Mouse (Mus musculus): ENCODE data around the gene Pdk2.

Gene Pdk2

DNA sequence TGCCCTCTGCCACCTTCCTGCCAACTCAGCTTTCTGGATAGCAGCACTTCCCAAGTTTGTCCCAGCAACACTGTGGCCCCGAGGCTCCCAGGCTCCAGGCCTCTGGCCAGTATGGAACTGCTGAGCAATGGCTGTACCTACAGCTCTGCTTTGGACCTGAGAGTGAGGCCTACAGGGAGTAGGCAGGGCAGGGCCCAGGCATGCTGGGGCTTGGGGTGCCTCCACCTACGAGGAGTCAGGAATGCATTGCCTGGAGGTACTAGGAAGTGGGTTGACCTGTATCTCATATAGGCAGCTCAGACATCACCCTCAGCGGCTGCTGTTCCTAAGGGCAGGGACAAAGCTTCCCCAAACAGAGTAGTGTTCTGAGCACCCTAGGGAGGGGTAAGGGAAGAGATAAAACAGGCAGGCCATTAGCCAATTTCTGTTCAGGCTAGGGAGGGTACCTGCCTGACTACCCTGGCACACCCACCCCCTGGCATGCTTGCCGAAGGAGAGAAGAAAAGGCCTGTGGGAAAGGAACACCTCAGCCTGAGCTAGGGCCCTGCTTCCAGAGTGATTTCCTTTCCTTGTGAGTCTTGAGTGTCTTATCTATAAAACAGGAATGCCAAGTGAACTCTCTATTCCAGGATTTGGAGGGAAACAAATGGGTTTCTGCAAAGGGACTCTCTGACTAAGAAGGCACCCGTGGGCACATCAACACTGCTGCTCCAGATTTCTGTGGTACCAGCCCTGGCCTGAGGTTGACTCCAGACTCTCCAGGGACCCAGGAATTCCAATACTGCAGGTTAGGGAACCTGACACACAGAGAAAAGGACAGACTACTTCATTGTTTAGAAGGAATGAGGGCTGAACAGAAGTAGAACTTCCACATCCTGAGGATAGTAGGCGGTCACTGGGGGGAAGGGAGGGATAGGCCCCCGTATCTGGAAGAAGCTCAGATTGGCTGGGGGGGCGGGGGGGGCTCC lies 29.3 kb upstream of the Pdk2 start:
- DNase-seq (ENCODE audit: low spot score), result no peak

DNA sequence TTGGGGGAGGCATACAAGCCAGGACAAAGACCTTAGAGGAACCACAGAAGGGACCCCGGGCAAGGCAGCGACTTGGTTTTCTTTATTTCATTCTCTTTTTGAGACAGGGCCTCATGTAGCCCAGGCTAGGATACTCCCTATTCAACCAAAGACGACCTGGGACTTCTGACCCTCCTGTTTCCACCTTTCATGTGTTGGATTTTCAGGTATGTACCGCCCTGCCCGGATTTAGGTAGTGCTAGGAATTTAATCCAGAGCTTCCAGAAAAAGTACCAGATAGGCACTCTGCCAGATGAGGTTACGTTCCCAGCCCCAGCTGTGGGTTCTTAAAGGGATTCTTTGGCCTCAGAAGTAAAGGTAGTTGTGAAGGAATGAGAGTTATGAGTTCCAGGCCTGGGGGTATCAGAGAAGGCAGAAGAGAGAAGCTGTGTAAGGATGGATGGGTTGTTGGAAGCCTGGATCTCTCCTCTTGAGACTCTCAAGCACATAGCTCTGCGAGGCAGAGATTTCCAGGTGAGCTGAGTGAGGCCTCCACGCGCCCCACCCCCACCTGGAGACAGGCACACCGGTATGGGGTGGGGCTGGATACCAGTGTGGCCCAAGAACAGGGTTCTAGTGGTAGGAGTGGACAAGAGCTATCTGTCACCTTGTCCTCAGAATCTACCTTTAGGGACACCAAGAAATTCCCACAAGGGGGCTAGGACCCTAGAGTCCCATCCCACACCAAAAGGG lies 28.2 kb upstream of the Pdk2 start:
- DNase-seq (ENCODE audit: low spot score), result no peak

DNA sequence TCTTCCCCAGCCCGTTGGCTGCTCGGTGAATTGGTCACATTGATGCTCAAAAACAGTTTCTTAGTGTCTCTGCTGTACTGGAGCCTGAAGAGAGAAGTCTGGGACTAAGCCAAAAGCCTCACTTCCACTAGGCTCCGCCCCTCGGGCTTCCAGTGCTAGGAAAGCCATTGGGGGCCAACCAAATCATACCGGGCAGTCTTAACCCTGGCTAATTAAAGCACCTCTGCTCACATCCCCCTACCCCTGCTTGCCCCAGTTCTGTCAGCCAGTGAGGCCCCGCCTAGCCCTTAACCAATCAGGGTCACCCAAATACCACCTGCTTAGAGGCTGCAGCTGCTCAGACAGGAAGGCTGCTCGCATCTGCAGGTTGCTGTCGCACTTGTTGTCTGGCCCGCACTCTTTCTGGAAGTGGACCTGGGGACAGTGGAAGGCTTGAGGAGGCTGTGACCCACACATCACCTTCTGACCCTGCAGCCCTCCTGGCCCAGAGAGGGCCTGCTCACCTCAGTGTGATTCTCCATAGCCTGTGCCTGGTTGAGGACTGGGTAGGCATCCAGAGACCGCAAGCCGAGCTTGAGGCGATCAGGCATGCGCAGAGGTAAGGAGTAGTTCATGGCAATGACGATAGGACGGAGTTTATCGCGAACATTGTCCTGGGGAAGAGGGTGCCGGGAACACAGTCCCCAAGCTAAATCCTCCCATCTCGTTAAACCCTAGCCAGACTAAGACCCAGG lies 15.8 kb upstream of the Pdk2 start:
- DNase-seq (ENCODE audit: low spot score), result no peak

DNA sequence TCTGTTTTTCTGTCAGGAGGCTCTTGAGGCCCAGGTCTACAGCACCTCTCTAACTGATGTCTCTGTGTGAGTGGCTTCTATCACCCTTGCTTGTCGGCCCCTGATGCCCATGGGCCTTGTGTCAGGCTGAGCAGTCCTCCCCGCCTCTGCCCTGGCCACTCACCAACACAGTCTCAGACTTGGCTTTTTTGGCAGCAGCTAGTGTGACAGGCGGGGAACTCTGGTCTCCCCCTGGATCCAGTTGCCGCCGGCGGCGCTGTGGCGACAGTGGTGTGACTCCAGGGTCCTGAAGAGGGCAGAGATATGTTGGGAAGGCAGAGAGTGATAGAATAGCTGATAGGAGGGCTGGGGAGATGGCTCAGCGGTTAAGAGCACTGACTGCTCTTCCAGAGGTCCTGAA lies 11.9 kb upstream of the Pdk2 start:
- no peak for DNase-seq (ENCODE audit: low spot score)

DNA sequence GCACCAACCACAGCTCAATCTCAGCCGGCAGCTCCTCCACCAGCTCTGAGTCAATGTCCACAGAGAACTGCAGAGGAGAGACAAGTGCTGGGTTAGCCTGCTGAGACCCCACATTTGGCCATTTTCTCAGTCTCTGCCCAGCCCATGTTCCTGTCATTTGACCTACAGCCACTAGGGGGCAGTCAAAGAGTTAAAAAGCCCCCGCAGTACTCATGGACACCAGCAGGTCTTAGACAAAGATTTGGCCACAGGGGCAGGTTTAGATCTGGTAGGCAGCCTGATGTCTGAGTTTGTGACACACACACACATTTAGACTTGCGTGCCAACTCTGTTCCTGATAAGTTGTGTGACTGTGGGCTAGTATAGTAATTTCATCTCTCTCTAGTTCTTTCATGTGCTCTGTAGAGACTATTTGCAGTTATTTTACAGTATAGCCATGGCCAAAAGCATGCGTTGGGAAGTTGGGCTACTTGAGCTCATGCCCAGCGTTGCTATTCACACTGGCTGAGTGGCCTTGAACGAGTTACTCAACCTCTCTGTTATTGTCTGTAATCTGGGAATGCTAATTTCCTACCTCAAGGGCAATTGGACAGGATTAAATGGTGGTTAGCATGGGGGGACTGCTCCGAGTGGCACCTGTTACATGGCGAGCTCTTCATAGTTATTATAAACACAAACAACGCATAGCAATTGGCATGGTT lies 6.0 kb upstream of the Pdk2 start:
- peak; percentile 76 for DNase-seq (ENCODE audit: low spot score)

DNA sequence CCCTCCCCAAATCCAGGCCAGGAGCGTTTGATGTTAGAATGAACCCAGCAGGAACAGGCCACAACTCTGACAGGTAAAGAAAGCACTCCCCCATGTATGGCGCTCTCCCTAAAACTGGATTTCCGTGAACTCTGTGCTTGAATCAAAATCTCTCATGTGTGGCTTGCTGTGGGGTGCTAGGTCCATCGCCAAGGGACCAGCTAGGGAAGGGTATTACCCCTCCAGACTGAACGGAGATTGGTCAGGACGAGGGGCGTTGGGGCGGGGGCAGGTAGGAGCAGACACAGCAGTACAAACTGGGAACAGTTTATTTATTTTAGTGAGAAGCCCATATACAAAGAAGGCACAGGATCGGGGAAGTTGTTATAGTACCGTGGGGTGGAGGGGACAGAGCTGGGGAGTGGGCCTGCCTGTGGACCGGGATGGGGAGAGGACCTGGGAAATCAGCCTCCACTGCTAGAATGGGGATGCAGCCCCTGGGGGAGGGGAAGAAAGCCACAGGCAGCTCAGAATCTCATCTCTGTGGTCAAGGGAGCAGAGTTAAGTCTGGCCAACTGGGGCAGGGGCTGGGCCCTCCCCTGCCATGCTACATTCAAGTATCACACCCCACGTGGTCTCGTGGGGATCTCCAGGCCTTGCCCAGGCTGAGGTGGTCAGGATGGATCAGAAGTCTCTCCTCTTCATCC lies 3.2 kb upstream of the Pdk2 start:
- no peak for DNase-seq (ENCODE audit: low spot score)

DNA sequence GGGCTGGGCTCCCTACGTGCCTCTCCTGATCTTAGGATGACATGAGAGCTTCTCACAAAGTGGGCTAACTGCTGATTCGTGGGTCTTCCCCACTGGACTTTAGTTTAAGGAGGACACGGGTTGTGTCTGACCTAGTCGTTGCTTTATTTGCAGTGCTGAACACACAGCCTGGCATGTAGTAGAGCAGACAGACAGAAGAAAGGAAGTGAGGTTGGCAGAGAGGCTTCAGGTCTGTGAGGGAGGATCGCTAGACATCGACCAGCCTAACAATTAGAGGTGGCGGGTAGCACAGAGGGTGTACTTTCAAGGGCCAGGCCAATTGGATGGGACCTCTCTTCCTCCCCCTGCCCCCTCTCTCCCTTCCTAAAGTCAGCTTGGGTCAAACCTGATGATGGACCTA lies 2.5 kb upstream of the Pdk2 start:
- DNase-seq (ENCODE audit: low spot score), result no peak

DNA sequence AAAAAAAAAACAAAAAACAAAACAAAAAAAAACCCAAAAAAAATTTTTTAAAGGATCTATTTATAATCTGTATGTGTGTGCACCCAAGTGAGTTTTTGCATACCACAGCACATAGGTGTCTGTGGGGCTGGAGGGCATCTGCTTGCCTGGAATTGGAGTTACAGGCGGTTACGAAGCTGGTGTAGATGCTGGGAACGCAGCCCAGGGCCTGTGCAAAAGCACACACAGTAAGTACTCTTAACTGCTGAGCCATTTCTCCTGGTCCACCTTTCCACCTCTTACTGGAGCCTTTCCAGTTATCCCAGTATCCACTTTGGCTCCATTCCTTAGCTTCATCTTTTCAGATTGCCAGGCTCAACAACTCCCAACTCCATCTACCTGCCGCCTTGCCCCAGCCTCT lies 1.9 kb upstream of the Pdk2 start:
- DNase-seq (ENCODE audit: low spot score), result no peak

DNA sequence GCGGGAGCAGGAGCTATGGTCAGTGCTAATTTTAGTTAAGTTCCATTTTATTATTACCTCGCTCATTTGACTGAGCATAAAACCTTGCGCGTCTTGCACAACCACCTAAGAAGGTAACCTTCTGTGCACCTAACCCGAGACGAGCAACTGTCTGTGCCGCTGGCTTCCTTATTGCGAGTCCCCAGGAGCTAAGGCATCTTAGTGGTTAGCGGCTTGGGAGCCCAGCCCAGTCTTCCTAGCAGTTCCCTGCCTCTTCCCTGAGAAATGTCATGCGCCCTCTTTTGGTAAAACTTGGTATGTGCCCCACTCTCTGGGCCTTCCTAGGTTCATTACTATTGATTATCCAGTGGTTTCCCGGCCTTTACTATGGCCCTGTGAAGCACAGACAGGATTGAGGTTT lies 942 bp upstream of the Pdk2 start:
- DNase-seq (ENCODE audit: low spot score), result peak; percentile 96

DNA sequence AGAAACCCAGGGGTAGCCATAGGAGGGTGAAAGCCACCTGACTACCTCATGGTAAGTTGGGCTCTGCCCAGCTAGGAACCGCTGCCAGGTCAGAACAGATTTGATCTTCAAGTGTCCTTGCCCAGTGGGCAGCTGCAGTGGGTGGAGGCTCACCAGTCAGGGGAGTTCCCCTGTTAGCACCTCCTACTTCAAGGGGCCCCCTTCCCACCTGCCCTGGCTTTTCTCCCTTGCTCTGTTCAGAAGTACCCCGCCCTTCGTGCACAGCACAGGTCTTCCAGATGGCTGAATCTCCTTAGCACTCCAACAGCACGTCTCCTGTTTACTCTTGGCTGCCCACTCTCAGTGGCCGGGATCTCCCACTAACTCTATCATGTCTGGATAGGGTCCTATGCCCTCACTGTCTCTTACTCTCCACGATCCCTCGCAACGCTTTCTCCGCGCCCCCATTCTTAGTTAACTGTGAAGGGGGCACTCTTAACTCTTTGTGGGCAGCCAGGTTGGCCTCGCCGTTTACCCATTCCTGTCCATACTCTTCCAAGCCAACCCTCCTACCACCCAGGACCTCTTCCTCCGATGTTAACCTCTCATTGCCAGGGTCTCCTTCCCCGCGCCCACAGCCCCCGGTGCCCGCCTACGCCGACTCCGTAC lies 539 bp downstream of the Pdk2 start:
- DNase-seq (ENCODE audit: low spot score), result peak; percentile 38

DNA sequence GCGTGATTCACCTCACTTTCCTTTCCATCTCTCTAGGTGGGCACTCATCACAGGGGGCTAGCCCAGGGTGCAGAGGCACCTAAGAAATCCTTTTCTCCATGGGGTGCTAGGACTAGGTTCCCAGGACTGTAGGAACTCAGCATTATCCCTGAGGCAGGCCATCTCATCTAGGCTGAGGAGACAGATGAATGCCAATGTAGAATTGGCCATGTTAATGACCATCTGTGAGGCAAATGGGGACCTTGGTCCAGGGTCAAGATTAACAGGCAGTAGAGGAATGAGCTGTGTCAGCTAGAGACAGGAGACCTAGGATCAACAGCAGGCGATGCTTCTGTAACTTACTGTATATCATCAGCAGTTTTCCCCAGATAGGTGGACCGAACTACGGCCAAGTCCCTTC lies 1.4 kb downstream of the Pdk2 start:
- DNase-seq (ENCODE audit: low spot score), result peak; percentile 13

DNA sequence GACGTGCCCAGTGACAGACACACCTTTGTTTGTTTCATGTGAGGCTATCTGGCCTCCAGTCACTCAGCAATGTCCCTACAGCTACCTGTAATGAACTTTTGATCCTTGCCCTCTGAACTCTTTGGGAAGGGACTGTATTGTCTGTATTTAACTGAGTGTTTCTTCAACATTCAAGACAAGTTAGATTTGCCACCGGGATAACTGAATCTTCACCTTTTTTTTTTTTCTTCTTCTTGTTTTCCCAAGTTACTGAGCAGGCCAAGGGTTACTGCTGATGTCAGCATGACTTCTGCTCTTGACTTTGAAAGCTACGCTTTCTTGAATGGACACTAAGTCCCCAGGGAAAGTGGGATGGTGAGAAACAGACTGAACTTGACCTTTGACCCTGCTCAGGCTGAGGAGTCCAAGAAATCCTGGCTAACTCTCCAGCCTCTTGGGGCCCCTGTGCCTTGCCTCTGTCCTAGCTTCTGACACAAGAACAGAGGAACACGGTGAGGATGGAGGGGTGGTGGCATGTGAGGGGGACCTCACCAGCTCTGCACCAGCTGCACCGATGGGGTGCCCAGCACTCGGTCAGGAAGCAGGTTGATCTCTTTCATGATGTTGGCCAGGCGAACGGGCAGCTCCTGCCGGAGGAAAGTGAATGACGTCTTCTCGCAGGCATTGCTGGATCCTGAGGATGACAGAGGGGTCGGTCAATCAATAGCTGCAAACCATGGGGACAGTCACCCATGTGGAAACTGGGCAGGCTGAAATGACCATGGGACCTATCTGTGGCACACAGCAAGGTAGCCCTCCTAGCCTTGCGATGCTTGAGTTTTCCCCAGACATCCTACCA lies 2.1 kb downstream of the Pdk2 start:
- peak; percentile 95 for DNase-seq (ENCODE audit: low spot score)

DNA sequence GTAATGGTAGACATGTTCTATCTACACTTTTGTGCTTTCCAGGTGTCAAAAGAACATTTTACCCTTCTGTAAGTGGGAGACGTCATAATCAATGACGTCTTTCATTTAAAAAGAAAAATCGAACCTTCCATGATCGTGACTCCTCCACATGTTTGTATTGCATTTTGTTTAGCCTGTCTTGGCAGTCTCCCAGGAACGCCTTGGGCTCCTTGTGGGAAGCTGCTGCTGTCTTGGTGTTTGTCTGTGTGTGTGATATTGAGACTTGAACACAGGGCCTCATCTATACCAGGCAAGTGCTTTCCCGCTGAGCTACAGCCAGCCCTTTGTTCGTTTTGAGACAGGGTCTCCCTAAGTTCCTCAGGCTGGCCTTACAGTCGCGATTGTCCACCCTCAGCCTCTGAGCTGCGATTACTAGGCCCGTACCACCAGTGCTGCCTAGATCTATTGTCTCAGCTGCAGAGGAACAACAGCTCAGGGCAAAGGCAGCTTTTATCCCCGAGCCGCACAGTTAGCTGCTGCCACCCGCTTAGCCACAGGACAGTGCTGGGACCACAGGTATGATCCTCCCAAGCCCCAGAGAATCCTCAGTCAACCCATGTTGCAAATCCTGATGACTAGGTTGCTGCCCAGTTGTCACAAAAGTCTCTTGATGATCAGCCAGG lies 2.9 kb downstream of the Pdk2 start:
- peak; percentile 28 for DNase-seq (ENCODE audit: low spot score)

DNA sequence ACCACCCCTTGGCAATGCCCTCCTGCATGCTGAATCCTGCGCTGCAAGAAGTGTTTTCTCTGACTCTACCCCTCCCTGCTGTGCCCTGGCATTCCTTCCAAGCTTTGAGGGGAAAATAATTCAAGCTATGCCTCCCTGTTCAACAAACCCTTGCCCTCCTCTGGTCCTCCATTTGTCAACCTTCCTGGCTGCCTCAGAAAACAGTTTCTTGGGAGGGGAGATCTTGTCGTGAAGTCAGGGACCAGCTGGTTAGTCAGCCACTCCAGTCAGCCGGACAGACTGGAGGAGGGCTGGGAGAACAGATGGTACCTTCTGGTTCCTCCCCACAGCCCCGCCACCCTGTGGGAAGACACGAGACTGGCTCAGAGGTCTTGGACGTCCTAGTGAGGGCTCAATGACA lies 3.8 kb downstream of the Pdk2 start:
- no peak for DNase-seq (ENCODE audit: low spot score)

DNA sequence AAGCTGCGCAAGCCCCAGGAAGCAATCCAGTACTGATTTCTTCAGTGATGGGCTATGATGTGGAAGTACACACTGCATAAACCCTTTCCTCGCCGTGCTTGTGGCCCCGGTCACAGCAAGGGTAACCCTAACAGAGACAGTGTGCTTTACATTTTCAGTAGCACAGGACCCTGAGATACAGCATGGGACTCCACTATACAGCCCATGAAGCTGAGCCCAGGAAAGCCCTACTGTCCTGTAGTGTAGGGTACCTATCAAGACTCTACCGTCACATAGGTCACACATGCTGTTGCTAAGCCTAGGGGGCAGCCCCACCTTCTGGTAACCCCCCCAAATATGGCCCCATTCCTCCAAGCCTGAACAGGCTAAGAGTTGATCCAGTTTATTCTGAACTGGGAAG lies 4.6 kb downstream of the Pdk2 start:
- DNase-seq (ENCODE audit: low spot score), result no peak

DNA sequence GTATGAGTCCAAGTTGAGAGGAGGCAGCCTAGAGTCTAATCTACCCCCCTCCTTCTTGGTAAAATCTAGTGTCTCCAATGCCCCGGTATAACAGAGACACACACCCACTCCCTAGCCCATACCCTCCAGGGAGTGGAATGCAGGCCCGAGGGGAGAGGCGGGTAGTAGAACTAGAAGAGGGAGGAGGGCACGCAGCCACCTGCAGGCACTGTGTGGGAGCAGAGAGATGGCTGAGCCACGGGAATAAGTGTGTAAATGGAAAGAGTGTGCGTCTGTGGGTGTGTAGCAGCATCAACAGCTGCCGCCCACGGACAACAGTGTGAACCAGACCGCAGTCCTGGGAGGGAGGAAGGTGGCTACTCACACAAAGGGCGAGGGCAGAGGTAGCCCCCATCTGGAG lies 6.3 kb downstream of the Pdk2 start:
- DNase-seq (ENCODE audit: low spot score), result no peak

DNA sequence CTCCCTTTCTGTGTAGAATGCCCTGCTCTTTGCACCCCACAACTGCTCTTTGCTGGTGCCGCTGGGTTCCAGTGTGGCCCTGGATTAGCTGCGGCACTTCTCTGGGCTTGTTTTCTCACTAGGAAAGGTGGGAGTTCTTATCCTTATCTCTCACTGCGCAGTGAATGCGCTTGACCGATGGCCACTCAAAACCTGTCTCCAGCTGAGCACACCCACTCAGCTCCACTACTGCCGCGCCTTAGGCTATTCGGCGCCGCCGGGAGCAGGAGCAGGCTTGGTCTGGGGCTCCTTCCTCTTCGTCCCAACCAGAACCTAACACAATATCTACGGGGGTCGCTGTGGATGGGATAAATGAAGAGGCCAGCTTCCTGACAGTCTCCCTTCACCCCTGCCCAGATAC lies 7.5 kb downstream of the Pdk2 start:
- DNase-seq (ENCODE audit: low spot score), result no peak

DNA sequence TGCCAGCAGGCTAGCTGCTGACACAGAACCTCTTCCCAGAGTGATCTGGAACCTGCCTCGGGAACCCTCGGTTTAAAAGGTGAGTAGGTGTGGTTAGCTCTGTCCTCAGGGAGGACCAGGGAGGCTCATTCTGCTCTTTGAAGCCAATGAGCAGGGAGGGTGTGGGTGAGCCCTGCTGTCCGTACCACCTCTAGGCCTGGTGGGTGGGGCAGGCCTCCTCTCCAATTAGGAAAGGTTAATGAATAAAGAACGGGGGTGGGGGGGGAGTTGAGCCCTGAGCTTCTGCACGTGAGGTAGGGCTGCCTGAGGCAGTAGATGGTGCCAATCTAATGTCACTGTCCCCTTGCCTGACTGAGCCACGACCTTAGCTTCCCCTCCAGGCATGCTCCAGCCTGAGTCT lies 8.2 kb downstream of the Pdk2 start:
- no peak for DNase-seq (ENCODE audit: low spot score)

DNA sequence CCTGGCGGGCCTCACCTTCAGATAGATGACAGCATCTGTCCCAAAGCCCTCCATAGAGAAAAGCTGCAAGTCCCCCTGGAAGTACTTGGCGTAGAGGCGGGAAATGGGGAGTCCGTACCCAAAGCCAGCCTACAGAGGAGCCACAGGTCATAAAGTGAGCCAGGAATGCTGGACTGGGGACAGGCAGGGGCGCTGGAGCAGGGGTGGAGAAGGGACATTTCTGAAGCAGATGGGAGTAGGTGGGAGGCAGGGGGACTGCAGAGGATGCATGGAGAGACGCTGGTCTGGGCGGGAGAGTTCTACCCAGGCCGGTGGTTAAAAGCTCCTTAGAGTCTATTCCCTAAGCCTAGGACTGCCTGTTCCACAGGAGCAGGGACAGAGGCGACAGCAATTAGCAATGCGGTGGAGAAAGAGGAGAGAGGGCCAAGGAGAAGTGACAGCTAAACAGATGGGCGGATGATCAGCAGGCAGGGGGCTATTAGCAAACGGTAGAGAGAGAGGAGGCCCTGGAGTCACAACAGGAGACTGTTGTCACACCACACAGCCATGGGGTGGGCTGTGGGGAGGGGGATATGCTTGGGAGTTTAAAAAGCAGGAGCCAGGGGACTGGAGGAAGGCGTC lies 13.2 kb downstream of the Pdk2 start:
- no peak for DNase-seq (ENCODE audit: low spot score)
